Mouse (Mus musculus): ENCODE measurements at regions not wholly inside any gene's neighbourhood (a gene's known extent, or its start where the extent isn't known, plus 50 kb on each side); places are given as distances from the start of the nearest gene placed in this dataset.

- DNase-seq (ENCODE audit: low read depth): no peak
Measured at GRCm38 (mm10) chr5:103374162-103374561, 50.8 kb upstream of the Ptpn13 start.

- DNase-seq (ENCODE audit: low read depth): no peak
Measured at GRCm38 (mm10) chr5:103373089-103373488, 51.9 kb upstream of the Ptpn13 start.

DNA sequence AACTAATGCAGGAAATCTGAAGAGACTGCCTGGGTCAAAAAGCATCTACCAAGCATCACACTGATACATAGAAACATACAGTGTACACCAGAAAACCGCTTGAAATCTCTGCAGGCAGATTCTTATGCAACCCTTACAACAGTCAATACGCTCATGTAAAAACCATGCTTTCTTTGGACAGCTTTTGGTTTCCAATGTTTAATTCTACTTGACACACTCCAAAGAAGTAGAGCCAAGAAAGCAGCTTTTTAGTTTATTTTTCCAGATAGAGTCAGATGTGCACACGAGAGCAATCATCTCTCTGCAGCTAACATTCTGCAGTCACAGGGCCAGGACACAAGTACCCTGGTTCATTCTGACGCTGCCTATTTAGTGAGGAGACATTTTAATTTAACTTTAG lies 54.5 kb upstream of the Ptpn13 start:
- peak; percentile 33 for DNase-seq (ENCODE audit: low read depth)

GRCm38 (mm10) chr5:103368993-103369392 lies 56.0 kb upstream of the Ptpn13 start:
- no peak for DNase-seq (ENCODE audit: low read depth)

GRCm38 (mm10) chr5:103367201-103367671 lies 57.8 kb upstream of the Ptpn13 start:
- no peak for DNase-seq (ENCODE audit: low read depth)

DNA sequence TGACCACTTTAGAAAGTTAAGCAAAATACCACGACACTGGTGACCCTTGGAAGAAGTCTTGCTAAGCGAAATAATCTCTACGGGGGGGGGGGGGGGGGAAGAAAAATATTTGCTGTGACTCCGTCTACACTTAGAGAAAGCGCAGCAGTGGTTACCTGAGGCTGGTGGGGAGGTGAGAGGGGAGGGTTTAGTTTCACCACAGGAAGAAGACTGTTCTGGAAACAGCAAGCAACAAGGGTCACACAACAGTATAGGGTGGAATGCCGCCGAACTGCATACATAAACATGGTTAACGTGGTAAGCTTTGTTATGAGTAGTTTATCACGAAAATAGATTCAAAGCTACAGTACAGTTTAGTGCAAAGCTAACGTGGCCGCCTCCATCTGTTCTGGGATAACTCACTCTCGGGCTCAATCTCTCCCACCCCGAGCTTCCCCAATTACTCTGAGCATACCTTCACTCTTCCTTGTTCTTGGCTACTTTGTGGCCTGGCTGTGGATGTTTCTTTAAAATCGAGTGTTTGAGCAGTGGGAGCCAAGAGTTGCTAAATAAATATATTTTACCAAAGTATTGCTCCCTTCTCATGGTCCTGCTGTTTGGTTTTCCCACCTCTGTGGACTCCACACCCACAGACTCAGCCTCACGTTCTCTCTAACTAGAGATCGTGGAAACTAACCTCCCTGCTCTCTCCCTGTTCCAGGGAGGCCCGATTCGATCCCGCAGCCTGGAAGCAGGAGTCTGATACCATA lies 59.1 kb upstream of the Ptpn13 start:
- DNase-seq (ENCODE audit: low read depth): no peak

DNA sequence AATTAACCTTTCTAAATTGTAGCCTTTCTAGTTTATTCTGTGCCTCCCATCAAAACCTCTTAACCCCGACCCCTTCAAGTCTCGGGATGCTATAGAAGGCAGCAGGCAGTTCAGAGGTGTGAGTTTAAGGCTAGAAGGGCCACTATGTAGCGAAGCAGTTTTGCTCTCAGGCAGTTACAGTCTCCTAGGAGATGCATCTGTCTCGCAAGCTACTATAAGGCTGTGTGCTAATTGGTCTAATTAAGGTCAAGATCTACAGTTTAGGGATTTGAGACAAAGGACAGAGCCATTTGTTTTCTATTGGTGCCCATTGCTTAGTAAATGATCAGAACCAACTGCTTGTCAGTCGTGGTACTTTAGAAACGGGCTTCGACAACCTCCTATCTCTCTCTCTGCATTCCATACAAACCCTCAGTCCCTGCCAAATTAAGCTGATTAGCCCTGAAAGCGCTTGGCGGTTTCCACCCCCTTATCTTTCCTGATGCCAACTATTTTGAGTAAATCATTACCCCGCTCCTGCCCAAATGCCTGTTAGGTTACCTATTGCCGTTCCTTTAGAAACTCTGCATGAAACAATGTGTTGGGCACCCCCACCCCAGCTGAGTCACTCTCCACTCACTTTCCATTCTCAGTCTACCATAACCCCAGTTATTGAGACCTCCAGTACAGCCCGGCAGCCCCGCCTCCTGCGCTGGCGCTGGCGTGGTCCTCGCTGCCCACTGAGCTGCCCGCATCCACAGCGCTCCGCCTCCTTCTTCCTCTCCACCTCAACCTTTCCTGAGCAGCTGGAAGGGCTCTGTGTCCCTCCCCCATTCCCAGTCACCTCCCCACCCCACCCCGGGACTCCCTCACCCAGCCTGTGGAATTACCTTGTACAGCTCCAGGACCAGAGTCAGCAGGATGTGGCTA lies 59.9 kb upstream of the Ptpn13 start:
- DNase-seq (ENCODE audit: low read depth): no peak

- DNase-seq (ENCODE audit: low read depth): no peak
Measured at GRCm38 (mm10) chr5:103360775-103361247, 64.2 kb upstream of the Ptpn13 start.

DNA sequence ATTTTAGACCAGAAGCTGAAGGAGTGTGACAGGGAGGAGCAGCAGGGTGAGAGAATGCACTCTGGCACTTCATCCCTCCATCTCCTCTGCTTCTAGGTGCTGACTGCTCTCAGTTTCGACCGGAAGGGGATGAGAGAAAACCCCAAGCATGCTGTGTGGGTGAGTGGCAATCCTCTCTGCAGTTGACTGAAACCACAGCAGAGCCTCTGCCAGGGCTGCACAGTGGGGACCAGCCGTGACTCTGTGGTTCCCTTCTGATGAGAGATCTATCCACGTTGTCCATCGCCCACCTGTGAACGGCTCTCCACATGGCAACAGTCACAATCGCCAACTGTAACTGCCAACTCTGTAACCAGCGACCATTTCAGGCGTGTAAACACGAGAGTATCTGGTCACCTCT lies 64.6 kb upstream of the Ptpn13 start:
- DNase-seq (ENCODE audit: low read depth): no peak

GRCm38 (mm10) chr5:103357558-103357957 lies 67.4 kb upstream of the Ptpn13 start:
- DNase-seq (ENCODE audit: low read depth): no peak

DNA sequence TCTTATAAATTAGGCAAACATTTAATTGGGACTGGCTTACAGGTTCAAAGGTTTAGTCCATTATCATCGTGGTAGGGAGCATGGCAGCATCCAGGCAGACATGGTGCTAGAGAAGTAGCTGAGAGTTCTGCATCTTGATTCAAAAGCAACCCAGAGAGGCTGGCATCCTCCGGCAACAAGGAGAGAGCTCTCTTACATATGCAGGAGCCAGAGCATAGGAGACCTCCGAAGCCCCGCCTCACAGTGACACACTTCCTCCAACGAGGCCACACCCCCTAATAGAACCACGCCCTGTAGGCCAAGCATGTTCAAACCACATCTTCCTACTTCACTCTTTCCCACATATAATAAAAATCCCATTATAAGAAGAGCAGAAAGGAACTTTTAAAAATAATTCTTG lies 68.5 kb upstream of the Ptpn13 start:
- DNase-seq (ENCODE audit: low read depth): peak; percentile 25

- peak; percentile 78 for DNase-seq (ENCODE audit: low read depth)
Measured at GRCm38 (mm10) chr5:103355372-103356300, 69.4 kb upstream of the Ptpn13 start.

GRCm38 (mm10) chr5:103343869-103344268 lies 81.1 kb upstream of the Ptpn13 start:
- peak; percentile 63 for DNase-seq (ENCODE audit: low read depth)

GRCm38 (mm10) chr5:103341456-103341855 lies 83.5 kb upstream of the Ptpn13 start:
- DNase-seq (ENCODE audit: low read depth): peak; percentile 8

DNA sequence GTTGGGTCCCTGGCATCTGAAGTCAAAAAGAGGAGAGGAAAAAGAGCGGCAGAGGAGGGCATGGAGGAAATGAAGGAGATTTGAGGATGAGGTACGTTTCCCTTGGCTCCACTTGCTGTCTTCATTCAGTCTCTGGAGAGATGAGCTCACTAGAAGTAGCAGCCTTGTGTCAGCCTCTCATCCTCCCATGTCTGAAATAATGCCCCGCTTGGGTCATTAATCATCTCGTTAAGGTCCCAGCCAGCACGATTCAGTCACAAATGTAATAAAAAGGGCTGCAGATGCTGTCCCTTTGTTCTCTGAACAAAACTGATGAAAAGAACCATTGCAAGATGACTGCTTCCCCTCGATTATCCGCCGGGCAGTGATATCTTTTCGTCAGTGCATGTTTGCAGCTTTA lies 84.4 kb upstream of the Ptpn13 start:
- no peak for DNase-seq (ENCODE audit: low read depth)

DNA sequence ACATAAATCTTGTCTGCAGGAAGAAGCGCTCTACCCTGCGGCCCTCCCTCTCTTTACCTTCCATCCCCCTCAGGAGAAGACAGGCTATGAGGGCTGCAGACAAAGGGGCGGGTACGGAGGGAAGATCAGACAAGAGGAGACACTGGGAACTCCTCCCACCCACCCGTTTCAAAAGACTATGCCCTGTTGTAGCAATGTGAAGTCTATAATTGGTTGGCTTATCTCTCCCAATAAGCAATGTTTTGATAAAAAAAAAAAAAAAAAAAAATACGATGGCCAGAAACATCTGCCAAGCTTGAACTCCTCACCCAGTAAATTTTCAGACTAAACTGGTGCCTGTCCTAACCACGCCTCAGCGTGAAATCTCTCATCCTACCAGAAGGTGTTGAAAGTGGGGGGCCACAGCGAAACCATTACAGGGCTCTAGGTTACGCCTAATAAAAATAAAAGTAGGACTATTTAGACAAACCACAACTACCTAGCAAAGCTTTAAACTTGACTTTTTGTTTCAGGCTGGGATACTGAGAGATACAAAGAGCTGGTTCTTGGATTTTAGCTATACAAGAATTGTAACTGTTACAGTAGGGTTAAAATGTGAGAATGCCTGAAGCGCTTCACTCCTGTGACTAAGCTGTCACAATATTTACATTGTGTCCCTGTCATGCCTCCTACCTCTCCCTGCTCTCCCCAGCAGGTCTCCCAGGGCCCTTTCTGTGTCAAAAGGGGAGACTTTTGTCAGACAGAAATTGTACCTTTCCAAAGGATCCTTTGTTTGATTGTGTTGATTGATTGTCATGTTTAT lies 88.1 kb upstream of the Ptpn13 start:
- no peak for DNase-seq (ENCODE audit: low read depth)

DNA sequence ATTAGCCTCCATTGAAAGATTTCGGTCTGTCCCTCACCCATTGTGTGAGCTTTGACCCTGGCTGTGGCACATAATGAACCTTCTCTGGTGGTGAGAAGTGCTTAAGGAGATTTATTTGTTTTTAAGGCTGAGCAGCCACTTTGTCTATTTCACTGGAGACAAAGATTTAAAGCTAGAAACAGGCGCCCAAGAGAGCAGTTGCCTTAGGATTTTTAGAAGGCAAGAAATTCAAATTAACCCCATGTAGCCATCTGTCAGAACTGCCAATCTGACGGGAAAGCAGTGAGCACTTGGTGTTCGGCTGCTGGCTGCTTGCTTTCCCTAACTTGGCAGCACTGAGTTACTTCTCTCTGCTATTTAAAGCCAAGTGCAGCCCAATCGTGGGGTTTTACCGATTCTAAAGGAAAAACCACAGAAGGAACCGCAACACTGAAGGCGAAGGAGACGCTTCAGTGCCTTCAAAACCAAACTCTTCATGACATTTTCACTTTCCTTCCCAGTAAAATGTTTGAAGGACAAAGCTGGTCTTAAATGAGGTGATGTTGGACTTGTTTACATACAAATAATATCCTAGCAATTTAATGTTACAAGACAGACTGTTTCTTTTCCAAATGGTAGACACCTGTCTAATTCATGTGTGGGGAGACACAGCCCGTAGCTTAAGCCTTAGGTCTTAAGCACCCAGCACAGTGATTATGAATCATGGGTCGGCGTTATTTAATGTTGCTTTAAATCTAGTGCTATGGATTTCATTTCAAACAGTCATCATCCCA lies 88.9 kb upstream of the Ptpn13 start:
- DNase-seq (ENCODE audit: low read depth): no peak

DNA sequence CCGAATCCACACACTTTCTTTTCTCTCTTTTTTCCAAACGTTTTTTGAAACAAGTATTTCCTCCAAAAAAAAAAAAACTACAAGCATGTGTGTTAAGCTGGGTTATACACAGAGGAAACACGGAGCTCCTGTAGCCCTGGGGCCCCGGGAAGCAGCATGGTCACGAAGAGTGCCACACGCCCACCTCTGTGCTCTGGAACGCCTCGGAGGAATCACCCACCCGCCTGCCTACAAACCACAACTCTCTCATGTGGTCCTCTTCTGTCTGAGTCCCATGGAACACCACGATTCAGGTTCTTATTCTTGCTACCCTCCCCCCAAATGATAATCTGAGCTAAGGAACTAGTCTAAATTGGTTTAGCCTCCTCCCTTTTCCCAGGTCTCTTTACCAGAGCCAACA lies 98.6 kb upstream of the Ptpn13 start:
- DNase-seq (ENCODE audit: low read depth): no peak

GRCm38 (mm10) chr5:103320341-103320740 lies 104.7 kb upstream of the Ptpn13 start:
- DNase-seq (ENCODE audit: low read depth): no peak
